Mouse (Mus musculus) hindbrain, embryonic 11.5 days (tissue): ENCODE data around the gene Cend1. TPM values are rescaled to one million over a fixed set of nuclear protein-coding genes. Genes with fewer than 3 reads are reported as not detected.
A peak's percentile ranks its signal among the peaks of the same experiment; 100 is the strongest.

Experiments
- ATAC-seq: fragments of 200-750 bp; cut with Nextera tagmentation; 2 replicates; pipeline ENCODE4 v1.8.0; 2017; ENCODE audit warnings: mild to moderate bottlenecking, moderate TSS enrichment, moderate library complexity; ENCODE audit not compliant: low FRiP score
- DNase-seq: peaks from one replicate; pipeline ENCODE4 v3.0.0-alpha.2; 2015; ENCODE audit warnings: low spot score
- H3K27ac ChIP-seq: fragments of 300-500 bp; sonication (generic); 2 replicates; pipeline ENCODE4 v1.5.1; 2014; ENCODE audit warnings: mild to moderate bottlenecking, low read depth, low read length
- H3K27me3 ChIP-seq: fragments of 300-500 bp; sonication (generic); 2 replicates; pipeline ENCODE4 v1.6.1; 2014; ENCODE audit warnings: mild to moderate bottlenecking, low read length, moderate library complexity, mixed read lengths; ENCODE audit not compliant: control insufficient read depth, insufficient read depth
- H3K36me3 ChIP-seq: fragments of 300-500 bp; sonication (generic); 2 replicates; pipeline ENCODE4 v1.6.1; 2014; ENCODE audit warnings: mild to moderate bottlenecking, low read length, moderate library complexity, mixed read lengths; ENCODE audit not compliant: control insufficient read depth, insufficient read depth
- H3K4me1 ChIP-seq: fragments of 300-500 bp; sonication (generic); replicated peaks from 2 replicates; pipeline ENCODE4 v1.6.1; 2014; ENCODE audit warnings: low read length, mixed read lengths; ENCODE audit not compliant: control insufficient read depth, insufficient read depth
- H3K4me2 ChIP-seq: fragments of 300-500 bp; sonication (generic); replicated peaks from 2 replicates; pipeline ENCODE4 v1.6.1; 2014; ENCODE audit warnings: mild to moderate bottlenecking, low read depth, low read length
- H3K4me3 ChIP-seq: fragments of 300-500 bp; sonication (generic); 2 replicates; pipeline ENCODE4 v1.5.1; 2014; ENCODE audit warnings: low read depth, low read length
- H3K9ac ChIP-seq: fragments of 300-500 bp; sonication (generic); 2 replicates; pipeline ENCODE4 v1.6.1; 2014; ENCODE audit warnings: low read depth, low read length
- H3K9me3 ChIP-seq: fragments of 300-500 bp; sonication (generic); 2 replicates; pipeline ENCODE4 v1.6.1; 2016; ENCODE audit warnings: low read length; ENCODE audit not compliant: control insufficient read depth
- WGBS: fragments of 180-500 bp; shearing (Covaris S2); extraction: QIAGEN DNeasy Blood & Tissue Kit; methylation state at CpG from one replicate; pipeline ENCODE4 v1.1.7; 2014; 5-methylcytosine and 5-hydroxymethylcytosine counted together
- polyA plus RNA-seq: library from polyadenylated mRNA; unstranded; fragments of >200 nt; fragmentation: Nextera tagmentation; extraction: Ambion mirVana; gene quantifications from 2 replicates; pipeline ENCODE4 v1.2.1, GENCODE M21; 2014

Cend1 gene
- polyA plus RNA-seq: 6.8 and 7.2 TPM in 2 replicates

DNA sequence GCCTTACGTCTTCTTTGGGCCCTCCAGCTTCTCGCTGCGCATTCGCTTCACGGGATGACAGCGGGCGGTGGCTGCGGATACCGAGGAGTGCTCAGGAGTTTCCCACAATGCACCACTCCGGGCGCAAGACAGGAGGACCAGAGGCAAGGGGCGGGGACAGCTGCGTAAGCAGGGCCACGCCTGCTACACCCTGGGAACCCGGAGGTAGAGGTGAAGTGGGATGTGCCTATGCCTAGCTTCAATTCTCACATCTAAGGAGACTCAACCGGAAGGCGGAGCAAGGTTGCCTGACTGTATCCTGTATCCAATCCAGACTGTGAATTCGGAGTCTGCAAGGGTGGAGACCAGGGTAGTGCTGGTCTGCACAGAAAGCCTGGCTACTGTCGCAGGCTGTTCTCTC, at the start of gene Cend1:
Gene Cend1, minus strand, starts transcription at position 182 of the 400 bp plus-strand sequence.
- Histone ChIP-seq H3K27ac (no peak within 1 kb of the TSS), H3K4me3 (peak within 1 kb of the TSS; percentile 37), H3K9ac (peak within 1 kb of the TSS; percentile 61), H3K36me3 (0 out of 2 replicates have a peak, but pooled peaks cover 5% of the 10 kb centered on the region), H3K9me3 (no peaks in the 10 kb centered on the region), H3K4me2 (peak within 1 kb of the TSS; percentile 54), H3K27me3 (no peaks in the 10 kb centered on the region), H3K4me1 (peaks cover 10% of the 10 kb centered on the region; the same call in 1 of the 2 replicates)
- peak; percentile 81 for ATAC-seq
- WGBS: 3% methylated on average over 19 of the region's 19 CpGs
- peak; percentile 81 for DNase-seq

DNA sequence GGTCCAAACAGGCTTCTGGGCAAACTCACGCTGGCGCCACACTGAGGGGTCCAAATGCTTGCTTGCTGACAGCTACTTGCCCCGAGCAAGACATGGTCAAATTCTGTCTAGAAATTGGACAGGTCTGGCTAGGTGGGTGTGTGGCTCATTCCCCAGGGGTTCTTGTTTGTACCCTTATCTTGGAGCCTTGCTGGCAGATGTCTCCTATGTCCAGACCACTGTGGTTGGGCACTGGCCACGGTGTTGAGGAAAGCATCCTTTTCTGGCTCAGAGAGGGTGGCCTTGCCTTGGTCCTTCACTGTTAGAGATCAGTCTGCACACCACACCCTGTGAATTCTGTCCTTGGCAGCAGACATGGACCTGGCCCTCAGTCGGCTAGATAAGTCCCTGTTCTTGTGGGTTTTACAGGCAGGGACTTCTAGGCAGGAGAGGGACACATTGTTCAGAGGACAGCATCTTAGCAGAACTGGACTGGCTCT, 49.0 kb upstream of the Cend1 start:
- ATAC-seq (no peak), DNase-seq (no peak)
- Histone ChIP-seq H3K4me3 (no peak overlapping the region), H3K27ac (no peak overlapping the region), H3K4me2 (no peak overlapping the region), H3K9me3 (no peaks in the 10 kb centered on the region), H3K9ac (no peak overlapping the region), H3K4me1 (peaks cover 9% of the 10 kb centered on the region; the same call in 1 of the 2 replicates), H3K27me3 (peaks cover 23% of the 10 kb centered on the region), H3K36me3 (no peaks in the 10 kb centered on the region)
- 80% methylated on average over 5 of the region's 5 CpGs for WGBS

DNA sequence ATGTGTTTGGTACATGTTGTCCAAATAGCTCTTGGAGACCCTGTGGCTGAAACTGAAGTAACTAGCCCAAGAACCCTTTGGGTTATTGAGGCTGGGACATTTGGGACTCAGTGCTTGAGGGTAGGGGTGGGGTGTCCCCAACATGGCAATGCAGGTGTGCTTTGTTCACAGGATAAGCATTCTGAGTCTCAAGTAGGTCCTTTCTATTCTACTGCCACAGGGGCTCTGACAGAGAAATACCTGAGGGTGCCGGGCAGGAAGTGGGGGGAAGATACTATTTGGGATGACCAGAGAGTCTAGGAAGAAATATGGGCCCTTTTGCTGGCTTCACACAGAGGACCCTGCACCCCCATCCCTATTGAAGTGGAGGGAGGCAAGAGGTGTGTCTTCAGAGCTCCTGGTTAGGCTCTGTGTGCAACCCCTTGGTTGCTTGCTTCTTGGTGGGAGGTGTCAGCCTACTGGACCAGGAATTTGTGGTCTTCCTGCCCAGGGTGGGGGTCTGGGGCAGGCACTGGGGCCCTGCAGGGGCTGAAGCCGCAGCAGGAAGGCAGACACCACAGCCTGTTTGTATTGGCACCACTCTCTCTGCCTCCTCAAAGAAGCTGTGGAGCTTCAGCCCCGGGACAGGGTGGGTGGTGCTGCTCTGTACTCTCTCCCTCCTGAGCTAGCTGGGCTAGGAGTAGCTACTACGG, 48.4 kb upstream of the Cend1 start:
- no peak for ATAC-seq
- Histone ChIP-seq H3K9ac (no peak overlapping the region), H3K9me3 (no peaks in the 10 kb centered on the region), H3K4me2 (no peak overlapping the region), H3K36me3 (no peaks in the 10 kb centered on the region), H3K4me3 (no peak overlapping the region), H3K27ac (no peak overlapping the region), H3K27me3 (peaks cover 17% of the 10 kb centered on the region), H3K4me1 (peaks cover 9% of the 10 kb centered on the region; the same call in 1 of the 2 replicates)
- DNase-seq: no peak
- WGBS: 65% methylated on average over 4 of the region's 4 CpGs

- no peak overlapping the region for H3K4me2 ChIP-seq
- H3K9me3 ChIP-seq: no peaks in the 10 kb centered on the region
- peak overlapping the region; percentile 39; the same call in 1 of the 2 replicates for H3K27ac ChIP-seq
- H3K9ac ChIP-seq: no peak overlapping the region
- no peak overlapping the region for H3K4me3 ChIP-seq
- no peak for ATAC-seq
- H3K36me3 ChIP-seq: no peaks in the 10 kb centered on the region
- DNase-seq: no peak
- peaks cover 9% of the 10 kb centered on the region; the same call in 1 of the 2 replicates for H3K4me1 ChIP-seq
- H3K27me3 ChIP-seq: peaks cover 11% of the 10 kb centered on the region
- 17% methylated on average over 7 of the region's 7 CpGs for WGBS
Measured at GRCm38 (mm10) chr7:141476981-141477370, 47.7 kb upstream of the Cend1 start.

DNA sequence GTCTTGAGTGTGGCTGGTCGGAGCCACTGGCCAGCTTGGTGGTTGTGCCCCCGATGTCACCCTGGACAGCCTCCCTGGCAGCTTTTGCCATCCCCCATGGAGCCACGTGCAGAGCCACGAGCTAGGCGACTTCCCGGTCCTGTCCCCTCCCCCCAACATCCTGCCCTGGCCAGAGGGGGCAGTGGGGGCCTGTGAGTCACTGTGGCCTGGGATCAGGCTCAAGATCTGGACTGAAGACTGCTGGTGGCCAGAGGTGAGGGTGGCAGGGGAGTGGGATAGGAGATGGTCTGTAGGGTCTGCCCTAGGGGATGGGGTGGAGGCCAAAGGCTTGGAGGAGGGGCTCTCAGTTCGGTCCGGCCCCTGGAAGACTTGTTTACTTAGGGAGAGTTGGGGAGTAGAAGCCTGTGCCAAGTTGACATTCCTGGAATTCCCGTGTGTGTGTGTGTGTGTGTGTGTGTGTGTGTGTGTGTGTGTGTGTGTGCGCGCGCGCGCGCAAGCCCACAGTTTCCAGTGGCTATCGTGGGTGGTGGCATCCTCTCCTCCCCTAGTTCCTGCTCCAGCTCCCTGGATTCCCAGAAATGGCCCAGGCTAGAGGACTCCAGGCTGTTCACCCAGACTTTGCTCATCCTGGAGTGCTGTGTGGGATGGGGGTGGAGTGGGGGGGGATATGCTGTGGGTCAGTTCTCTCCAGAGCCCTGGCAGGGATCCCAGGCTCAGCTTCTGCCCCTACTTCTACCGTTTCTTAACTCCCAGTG, 47.1 kb upstream of the Cend1 start:
- H3K9ac ChIP-seq: no peak overlapping the region
- DNase-seq: peak; percentile 49
- peaks cover 11% of the 10 kb centered on the region for H3K27me3 ChIP-seq
- no peaks in the 10 kb centered on the region for H3K9me3 ChIP-seq
- peak overlapping the region; percentile 89 for H3K4me2 ChIP-seq
- H3K4me1 ChIP-seq: peaks cover 9% of the 10 kb centered on the region; the same call in 1 of the 2 replicates
- H3K4me3 ChIP-seq: peak overlapping the region; percentile 85
- WGBS: 11% methylated on average over 15 of the region's 17 CpGs
- peaks cover 1% of the 10 kb centered on the region; the same call in 1 of the 2 replicates for H3K36me3 ChIP-seq
- peak; percentile 31; the same call in 1 of the 2 replicates for ATAC-seq
- H3K27ac ChIP-seq: peak overlapping the region; percentile 39; the same call in 1 of the 2 replicates

DNA sequence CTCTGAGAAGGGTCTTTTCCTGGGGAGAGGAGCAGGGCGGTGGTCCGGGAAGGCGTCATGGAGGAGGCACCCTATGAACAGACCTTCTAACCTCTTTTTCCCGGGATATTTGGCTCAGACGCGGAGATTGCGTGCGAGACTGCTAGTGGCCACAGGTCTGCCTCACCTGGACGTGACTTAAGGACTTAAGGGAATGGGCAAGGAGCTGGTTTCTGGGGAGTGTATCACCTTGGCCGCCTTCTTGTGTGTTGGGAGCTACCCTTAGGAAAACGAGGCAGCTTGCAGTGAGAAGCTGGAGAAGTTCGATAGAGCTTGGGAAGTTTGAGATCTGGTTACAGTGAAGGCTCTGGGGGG, 46.5 kb upstream of the Cend1 start:
- Histone ChIP-seq H3K27me3 (peaks cover 11% of the 10 kb centered on the region), H3K9me3 (no peaks in the 10 kb centered on the region), H3K4me2 (peak overlapping the region; percentile 89), H3K9ac (peak overlapping the region; percentile 84), H3K4me1 (peaks cover 5% of the 10 kb centered on the region; the same call in 1 of the 2 replicates), H3K36me3 (peaks cover 3% of the 10 kb centered on the region; the same call in 1 of the 2 replicates), H3K4me3 (peak overlapping the region; percentile 85), H3K27ac (no peak overlapping the region)
- ATAC-seq: no peak
- WGBS: 1% methylated on average over 12 of the region's 12 CpGs
- DNase-seq: no peak

DNA sequence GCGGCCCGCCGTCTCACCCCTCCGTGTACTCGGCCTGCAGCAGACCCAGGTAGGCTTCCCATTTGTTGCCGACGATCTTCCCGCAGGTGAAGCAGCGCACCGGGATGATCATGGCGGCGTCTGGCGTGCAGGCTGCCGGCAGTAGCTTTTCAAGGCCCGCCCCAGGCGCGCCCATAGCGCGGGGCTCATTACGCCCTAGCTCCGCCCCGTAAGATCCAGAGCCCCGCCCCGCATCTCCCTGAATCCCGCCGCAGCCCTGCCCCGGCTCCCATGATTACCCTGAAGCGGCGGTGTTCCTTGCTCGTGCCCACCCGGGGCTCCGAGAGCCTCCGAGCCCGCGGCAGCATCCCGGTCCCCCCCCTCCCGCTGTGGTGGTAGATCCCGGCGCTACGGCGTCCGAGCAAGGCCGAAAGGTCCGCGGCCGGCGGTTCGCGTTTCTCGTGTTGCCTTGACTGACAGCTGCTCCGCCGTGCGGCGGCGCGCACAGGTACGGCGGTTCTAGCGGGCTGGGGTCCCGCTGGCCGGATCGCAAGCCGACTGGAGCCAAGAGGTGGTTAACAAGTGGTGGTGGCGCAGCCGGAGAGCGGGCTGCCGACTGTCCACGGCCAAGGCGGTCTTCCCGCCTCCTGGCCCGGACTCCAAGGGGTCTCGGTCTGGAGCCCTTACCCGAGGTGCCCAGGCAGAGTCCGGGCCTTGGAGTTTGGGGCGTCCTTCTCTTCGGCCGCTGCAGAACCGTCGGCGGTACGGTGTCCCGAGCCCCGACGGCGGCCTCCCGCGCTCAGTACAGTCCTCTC, 45.9 kb upstream of the Cend1 start, which contains the start of the genes Polr2l and Tspan4:
Gene Polr2l, minus strand, starts transcription at position 122 of the 794 bp plus-strand sequence.
Gene Tspan4, plus strand, starts transcription at position 230 of the 794 bp plus-strand sequence.
- peak within 1 kb of the TSS; percentile 89 for H3K4me2 ChIP-seq
- H3K4me3 ChIP-seq: peak within 1 kb of the TSS; percentile 85
- WGBS: 0% methylated on average over 62 of the region's 87 CpGs
- peaks cover 5% of the 10 kb centered on the region; the same call in 1 of the 2 replicates for H3K4me1 ChIP-seq
- H3K36me3 ChIP-seq: peaks cover 5% of the 10 kb centered on the region; the same call in 1 of the 2 replicates
- peak within 1 kb of the TSS; percentile 84 for H3K9ac ChIP-seq
- ATAC-seq: peak; percentile 78
- peak within 1 kb of the TSS; percentile 89 for H3K27ac ChIP-seq
- no peaks in the 10 kb centered on the region for H3K9me3 ChIP-seq
- peak; percentile 89 for DNase-seq
- H3K27me3 ChIP-seq: peaks cover 11% of the 10 kb centered on the region

DNA sequence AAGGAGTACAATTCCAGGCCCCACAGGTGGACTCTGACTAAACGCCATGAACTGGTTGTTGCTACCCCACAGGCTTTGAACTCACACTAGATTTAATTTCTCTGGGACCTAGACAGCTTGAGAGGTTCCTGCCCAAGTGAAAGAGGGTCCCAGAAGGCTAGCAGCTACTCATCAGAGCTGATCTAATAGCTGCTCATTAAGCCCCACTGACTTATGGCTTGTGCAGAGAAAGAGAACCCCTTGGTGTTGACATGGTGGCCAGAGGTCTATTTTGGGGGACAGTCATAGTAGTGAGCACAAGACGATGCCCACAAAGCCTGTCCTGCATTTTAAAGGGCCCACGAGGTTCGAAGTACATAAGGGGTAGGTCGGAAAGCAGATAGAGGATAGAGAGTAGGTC, 44.9 kb upstream of the Cend1 start:
- peaks cover 11% of the 10 kb centered on the region for H3K27me3 ChIP-seq
- 8% methylated on average over 5 of the region's 5 CpGs for WGBS
- ATAC-seq (no peak), DNase-seq (no peak)
- H3K27ac ChIP-seq: no peak overlapping the region
- H3K9me3 ChIP-seq: no peaks in the 10 kb centered on the region
- H3K4me1 ChIP-seq: peaks cover 11% of the 10 kb centered on the region
- H3K4me2 ChIP-seq: peak overlapping the region; percentile 89
- H3K4me3 ChIP-seq: peak overlapping the region; percentile 85
- H3K36me3 ChIP-seq: peaks cover 7% of the 10 kb centered on the region; the same call in 1 of the 2 replicates
- peak overlapping the region; percentile 84 for H3K9ac ChIP-seq
